Mouse (Mus musculus): Measurements from ENCODE around the gene Mc1r.

GRCm38 (mm10) chr8:123361082-123361739 is 45.7 kb upstream of the Mc1r start:
- TF ChIP-seq CTCF (IDR thresholded peaks at IDR 0.05; ENCODE audit: extremely low read depth, insufficient read depth, insufficient read length, insufficient replicate concordance) (peak; percentile 74; the same call in 1 of the 2 replicates), POLR2A (IDR thresholded peaks at IDR 0.05; ENCODE audit: low read depth, low read length) (no peak)

Data from spleen, adult 2 months (tissue).